Mouse (Mus musculus) G1E (cell line): ENCODE data around the gene Aldh2.

Experiments used
- CTCF ChIP-seq: IDR thresholded peaks from 2 replicates; pipeline ENCODE4 v1.5.1; 2012; ENCODE audit warnings: low read depth, low read length, inconsistent platforms, mixed read lengths
- GATA1 ChIP-seq: IDR thresholded peaks from 2 replicates; pipeline ENCODE4 v1.6.1; 2012; ENCODE audit warnings: borderline replicate concordance, low read length, inconsistent platforms, mixed read lengths
- POLR2AphosphoS5 ChIP-seq: IDR thresholded peaks from 2 replicates; pipeline ENCODE4 v1.6.1; 2012; ENCODE audit warnings: low read depth, low read length, inconsistent platforms; ENCODE audit not compliant: insufficient replicate concordance
- TAL1 ChIP-seq: conservative IDR thresholded peaks from 2 replicates; pipeline ENCODE4 v1.6.1; 2012; ENCODE audit warnings: low read depth, low read length, inconsistent platforms, mixed read lengths

- TF ChIP-seq CTCF, result no peak
- TF ChIP-seq TAL1, result no peak
- no peak for TF ChIP-seq GATA1
- TF ChIP-seq POLR2AphosphoS5, result no peak
Measured at GRCm38 (mm10) chr5:121540066-121540465, 53.6 kb downstream of the Aldh2 start.
